Mouse (Mus musculus) forebrain, embryonic 11.5 days (tissue): Measurements from ENCODE around the gene Car10. TPM values are rescaled to one million over a fixed set of nuclear protein-coding genes. Genes with fewer than 3 reads are reported as not detected.
A peak's percentile ranks its signal among the peaks of the same experiment; 100 is the strongest.

Source experiments
- ATAC-seq: fragments of 200-750 bp; cut with Nextera tagmentation; replicated peaks from 2 replicates; pipeline ENCODE4 v1.8.0; 2017; ENCODE audit warnings: moderate TSS enrichment; ENCODE audit not compliant: low FRiP score
- DNase-seq: peaks from one replicate; pipeline ENCODE4 v3.0.0-alpha.2; 2017; ENCODE audit warnings: low spot score
- H3K27ac ChIP-seq: fragments of 300-500 bp; sonication (generic); 2 replicates; pipeline ENCODE4 v1.5.1; 2014; ENCODE audit warnings: low read depth, low read length
- H3K27me3 ChIP-seq: fragments of 300-500 bp; sonication (generic); 2 replicates; pipeline ENCODE4 v1.6.1; 2014; ENCODE audit warnings: mild to moderate bottlenecking, low read length, mixed read lengths; ENCODE audit not compliant: control insufficient read depth, insufficient read depth
- H3K36me3 ChIP-seq: fragments of 300-500 bp; sonication (generic); 2 replicates; pipeline ENCODE4 v1.6.1; 2014; ENCODE audit warnings: mild to moderate bottlenecking, low read length, moderate library complexity, mixed read lengths; ENCODE audit not compliant: control insufficient read depth, insufficient read depth
- H3K4me1 ChIP-seq: fragments of 300-500 bp; sonication (generic); replicated peaks from 2 replicates; pipeline ENCODE4 v1.6.1; 2014; ENCODE audit warnings: low read length, mixed read lengths; ENCODE audit not compliant: control insufficient read depth, insufficient read depth
- H3K4me2 ChIP-seq: fragments of 300-500 bp; sonication (generic); 2 replicates; pipeline ENCODE4 v1.6.1; 2014; ENCODE audit warnings: low read depth, mild to moderate bottlenecking, low read length, moderate library complexity, mixed read lengths; ENCODE audit not compliant: severe bottlenecking
- H3K4me3 ChIP-seq: fragments of 300-500 bp; sonication (generic); 2 replicates; pipeline ENCODE4 v1.5.1; 2014; ENCODE audit warnings: low read depth, low read length
- H3K9ac ChIP-seq: fragments of 300-500 bp; sonication (generic); 2 replicates; pipeline ENCODE4 v1.6.1; 2014; ENCODE audit warnings: low read length
- H3K9me3 ChIP-seq: fragments of 300-500 bp; sonication (generic); 2 replicates; pipeline ENCODE4 v1.6.1; 2016; ENCODE audit warnings: low read length, mixed read lengths; ENCODE audit not compliant: control insufficient read depth
- WGBS: fragments of 180-500 bp; shearing (Covaris S2); extraction: QIAGEN DNeasy Blood & Tissue Kit; methylation state at CpG from one replicate; pipeline ENCODE4 v1.1.7; 2014; 5-methylcytosine and 5-hydroxymethylcytosine counted together
- polyA plus RNA-seq: library from polyadenylated mRNA; unstranded; fragments of >200 nt; fragmentation: Nextera tagmentation; extraction: Ambion mirVana; gene quantifications from 2 replicates; pipeline ENCODE4 v1.2.1, GENCODE M21; 2014

Car10 gene
- polyA plus RNA-seq, 1 experiment from 2014 or later = 1.3 TPM

DNA sequence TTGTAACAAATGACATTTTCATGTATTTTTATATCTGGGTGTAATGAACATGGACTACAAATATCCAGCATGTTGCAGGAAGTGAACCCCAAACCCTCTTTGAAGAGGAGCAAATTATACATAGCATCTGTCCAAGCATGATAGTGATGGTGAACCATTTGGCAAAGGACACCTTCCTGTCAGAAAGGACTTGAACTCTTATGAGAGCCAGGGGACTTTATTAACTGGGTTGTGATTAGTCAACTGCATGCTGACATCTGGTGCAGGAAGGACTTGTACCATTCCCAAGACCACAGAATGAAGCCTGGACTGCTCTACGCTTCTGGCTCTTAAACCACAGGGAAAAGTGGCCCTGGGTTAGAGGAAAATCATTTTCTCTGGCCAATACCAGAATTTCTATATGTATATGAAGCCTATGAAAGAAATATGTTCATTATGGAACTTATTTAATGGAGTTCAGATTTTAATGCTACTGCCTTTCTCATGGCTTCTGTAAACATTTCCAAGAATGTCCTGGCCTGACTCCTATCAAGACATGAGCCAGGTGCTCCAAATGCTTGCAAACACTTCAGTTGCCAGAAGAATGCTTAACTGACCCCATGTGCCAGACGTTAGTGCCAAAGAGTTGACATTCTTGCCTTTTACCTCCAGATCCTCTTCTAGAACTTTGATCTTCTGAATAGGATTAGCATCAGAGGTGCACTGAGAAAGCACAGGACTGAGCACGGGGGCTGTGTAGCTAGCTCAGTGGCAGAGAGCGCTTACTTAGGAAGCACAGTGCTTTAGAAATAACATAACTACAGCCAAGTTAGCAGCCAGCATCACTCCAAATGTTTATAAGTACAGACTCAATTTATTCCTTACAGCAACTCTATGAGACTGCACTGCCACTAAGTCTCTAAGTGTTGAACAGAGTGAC is 337.4 kb downstream of the Car10 start:
- DNase-seq (no peak), ATAC-seq (no peak)
- H3K4me3 ChIP-seq = no peak overlapping the region
- H3K4me2 ChIP-seq = no peak overlapping the region
- no peaks in the 10 kb centered on the region for H3K4me1 ChIP-seq
- no peak overlapping the region for H3K9ac ChIP-seq
- H3K27ac ChIP-seq = no peak overlapping the region
- no peaks in the 10 kb centered on the region for H3K9me3 ChIP-seq
- WGBS = 65% methylated on average over 4 of the region's 4 CpGs
- H3K27me3 ChIP-seq = no peaks in the 10 kb centered on the region
- no peaks in the 10 kb centered on the region for H3K36me3 ChIP-seq

DNA sequence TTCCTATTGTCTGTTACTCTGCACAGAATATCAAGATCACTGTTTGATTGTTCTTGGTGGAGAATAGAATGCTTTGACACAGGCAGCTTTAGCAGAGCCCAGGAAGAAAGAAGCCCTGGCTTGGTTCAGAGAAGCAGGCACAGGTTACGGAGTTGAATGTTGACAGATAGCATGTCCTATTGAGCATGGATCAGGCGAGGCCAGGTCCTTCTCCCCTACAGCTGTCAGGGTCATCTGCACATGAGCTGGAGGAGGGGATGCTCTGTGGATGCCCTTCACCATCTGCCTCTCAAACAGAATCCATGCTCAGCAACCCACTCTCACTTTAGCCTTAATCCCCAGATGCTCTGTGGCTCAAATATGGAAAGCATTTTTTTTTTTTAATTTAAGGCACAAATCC is 339.1 kb downstream of the Car10 start:
- H3K4me3 ChIP-seq = no peak overlapping the region
- DNase-seq = no peak
- 55% methylated on average over 2 of the region's 2 CpGs for WGBS

DNA sequence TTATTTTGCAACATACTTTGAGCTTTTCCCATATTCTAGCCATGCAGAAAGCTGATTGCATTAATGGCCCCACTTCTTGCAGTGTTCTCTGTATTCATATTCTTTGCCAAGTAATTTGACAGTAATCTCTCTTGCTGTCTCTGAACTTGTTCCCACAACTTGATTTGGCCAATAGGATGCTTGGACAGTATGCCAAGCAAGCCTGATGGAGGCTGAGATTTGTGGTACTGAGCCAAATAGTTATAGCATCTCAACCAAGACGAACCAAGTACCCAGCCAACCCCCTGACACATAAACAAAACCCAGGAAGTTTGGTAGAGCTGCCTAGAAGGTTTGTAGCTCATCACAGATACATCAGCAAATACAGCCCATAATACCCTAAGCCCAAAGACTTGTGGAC is 342.6 kb downstream of the Car10 start:
- H3K9me3 ChIP-seq = no peaks in the 10 kb centered on the region

More for the DNA sequence above, 339.1 kb downstream of the Car10 start:
- Histone ChIP-seq H3K36me3 (no peaks in the 10 kb centered on the region), H3K27ac (no peak overlapping the region), H3K9me3 (no peaks in the 10 kb centered on the region), H3K9ac (no peak overlapping the region), H3K27me3 (no peaks in the 10 kb centered on the region), H3K4me1 (no peaks in the 10 kb centered on the region), H3K4me2 (no peak overlapping the region)
- ATAC-seq = no peak

DNA sequence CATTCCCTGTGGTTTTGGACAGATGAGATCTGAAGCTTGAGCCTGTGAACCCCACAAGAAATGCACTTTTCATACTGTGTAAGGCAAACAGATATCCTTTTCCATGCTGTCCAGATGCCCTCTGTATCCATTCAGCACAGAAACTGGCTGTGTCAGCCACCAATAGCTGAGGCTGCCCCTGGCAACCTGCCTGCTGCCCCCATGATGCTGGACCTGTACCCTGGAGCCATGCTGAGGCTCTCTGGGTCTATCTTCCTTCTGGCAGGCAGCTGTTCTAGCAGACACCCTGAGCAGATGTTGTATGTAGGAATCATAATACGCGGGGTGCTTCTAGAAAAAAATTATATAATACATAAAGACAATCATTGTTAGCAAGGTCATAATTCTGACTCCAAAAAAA is 345.9 kb downstream of the Car10 start:
- no peak for ATAC-seq

More for the DNA sequence above, 342.6 kb downstream of the Car10 start:
- Histone ChIP-seq H3K4me1 (no peaks in the 10 kb centered on the region), H3K27me3 (no peaks in the 10 kb centered on the region), H3K36me3 (no peaks in the 10 kb centered on the region), H3K9ac (no peak overlapping the region), H3K27ac (no peak overlapping the region), H3K4me3 (no peak overlapping the region), H3K4me2 (no peak overlapping the region)
- WGBS = 89% methylated on average over 1 of the region's 1 CpGs
- no peak for DNase-seq
- ATAC-seq = no peak

DNA sequence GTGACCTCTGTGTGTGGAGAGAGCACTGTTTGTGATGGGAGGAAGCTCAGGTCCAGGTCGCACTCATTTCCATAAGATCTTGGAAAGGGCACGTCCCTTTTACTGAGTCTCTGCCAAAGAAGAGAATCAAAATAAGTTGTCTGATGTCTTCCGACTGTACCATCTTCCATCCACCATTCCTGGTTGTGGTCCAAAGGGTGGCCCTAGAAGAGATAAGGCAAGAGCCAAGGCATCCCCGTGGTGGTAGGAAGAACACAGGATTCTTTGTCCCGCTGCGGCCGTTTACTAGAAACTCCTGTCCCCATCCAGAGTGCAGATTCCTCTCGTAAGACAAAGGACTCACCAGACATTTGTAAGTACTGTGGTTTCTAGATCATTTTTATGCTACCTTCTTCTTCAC is 346.9 kb downstream of the Car10 start:
- WGBS = 87% methylated on average over 8 of the region's 8 CpGs
- H3K4me1 ChIP-seq = no peaks in the 10 kb centered on the region
- H3K27me3 ChIP-seq = no peaks in the 10 kb centered on the region
- no peak for ATAC-seq
- no peak overlapping the region for H3K4me3 ChIP-seq
- no peak overlapping the region for H3K27ac ChIP-seq
- H3K9ac ChIP-seq = no peak overlapping the region
- H3K4me2 ChIP-seq = no peak overlapping the region
- no peak for DNase-seq
- no peaks in the 10 kb centered on the region for H3K9me3 ChIP-seq
- no peaks in the 10 kb centered on the region for H3K36me3 ChIP-seq

More for the DNA sequence above, 345.9 kb downstream of the Car10 start:
- H3K4me2 ChIP-seq = no peak overlapping the region
- no peaks in the 10 kb centered on the region for H3K4me1 ChIP-seq
- no peak overlapping the region for H3K9ac ChIP-seq
- 95% methylated on average over 2 of the region's 2 CpGs for WGBS
- H3K9me3 ChIP-seq = no peaks in the 10 kb centered on the region
- H3K27me3 ChIP-seq = no peaks in the 10 kb centered on the region
- no peaks in the 10 kb centered on the region for H3K36me3 ChIP-seq
- no peak overlapping the region for H3K27ac ChIP-seq
- H3K4me3 ChIP-seq = no peak overlapping the region
- no peak for DNase-seq

DNA sequence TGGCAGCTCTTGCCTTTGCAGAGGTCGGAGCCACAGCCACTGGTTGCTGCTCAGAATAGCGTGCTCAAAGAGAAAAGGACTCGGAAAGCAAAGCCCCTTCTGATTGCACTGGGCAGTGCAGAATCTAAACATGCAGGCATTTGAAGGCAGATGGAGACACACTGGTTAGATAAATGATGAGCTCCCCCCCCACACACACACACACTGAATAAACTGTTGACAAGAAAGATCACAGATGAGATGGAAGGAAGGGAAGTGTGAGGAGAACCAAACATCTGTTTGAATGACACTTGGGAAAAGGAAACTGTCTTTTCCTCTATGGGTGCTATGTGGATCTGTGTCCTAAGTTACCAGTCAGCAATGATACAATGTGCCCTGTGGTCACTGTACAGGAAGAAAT is 349.7 kb downstream of the Car10 start:
- no peaks in the 10 kb centered on the region for H3K4me1 ChIP-seq
- no peak for DNase-seq
- H3K27ac ChIP-seq = no peak overlapping the region
- no peak overlapping the region for H3K4me3 ChIP-seq
- H3K27me3 ChIP-seq = no peaks in the 10 kb centered on the region
- no peak overlapping the region for H3K4me2 ChIP-seq
- 64% methylated on average over 3 of the region's 3 CpGs for WGBS
- H3K9ac ChIP-seq = no peak overlapping the region
- no peaks in the 10 kb centered on the region for H3K36me3 ChIP-seq
- no peaks in the 10 kb centered on the region for H3K9me3 ChIP-seq
- no peak for ATAC-seq

DNA sequence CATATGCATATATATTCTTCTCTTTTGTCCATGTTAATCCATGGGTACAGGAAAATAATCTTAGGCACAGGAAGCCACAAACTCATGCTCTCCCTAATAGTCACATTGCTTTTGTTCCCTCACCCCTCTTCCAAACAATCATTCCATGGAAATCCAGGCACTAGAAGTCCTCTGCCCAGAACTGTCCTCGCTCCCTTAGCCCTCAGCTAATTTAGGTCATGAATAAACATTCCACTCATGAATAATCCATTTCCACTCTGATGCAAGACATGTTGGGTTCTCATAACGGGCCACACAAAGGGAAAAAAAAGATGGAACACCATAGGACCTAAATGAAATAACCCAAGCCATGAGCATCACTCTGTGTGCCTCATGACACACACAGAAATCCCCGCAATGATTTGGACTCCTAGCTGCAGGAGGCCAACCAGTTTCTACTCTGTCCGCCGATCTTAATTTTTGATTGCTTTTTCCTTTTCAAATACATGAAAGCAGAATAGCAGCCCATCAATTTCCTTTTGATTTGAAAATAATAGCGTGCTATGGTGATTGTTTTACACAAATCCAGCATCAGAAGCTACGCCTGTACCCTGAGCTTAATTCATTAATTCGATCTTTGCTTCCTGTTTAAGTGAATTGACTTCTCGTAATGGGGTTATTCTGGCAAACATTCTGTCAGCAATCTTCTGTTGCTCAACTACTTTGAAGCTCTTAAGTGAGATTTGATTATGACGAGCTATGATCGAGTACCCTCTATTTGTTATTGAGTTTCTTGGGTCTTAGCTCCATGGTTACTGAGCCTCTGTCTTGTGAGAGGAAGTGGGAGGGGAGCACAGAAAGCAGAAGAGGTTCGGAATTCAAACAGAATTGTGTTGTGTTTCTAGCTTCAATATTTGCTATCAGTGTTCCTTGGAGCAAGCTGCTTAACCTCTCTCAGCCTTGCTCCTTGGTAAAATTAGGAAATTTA is 350.7 kb downstream of the Car10 start:
- Histone ChIP-seq H3K4me2 (no peak overlapping the region), H3K27ac (no peak overlapping the region), H3K9me3 (no peaks in the 10 kb centered on the region), H3K36me3 (no peaks in the 10 kb centered on the region), H3K9ac (no peak overlapping the region), H3K4me3 (no peak overlapping the region), H3K27me3 (no peaks in the 10 kb centered on the region), H3K4me1 (no peaks in the 10 kb centered on the region)
- 74% methylated on average over 12 of the region's 12 CpGs for WGBS
- ATAC-seq = no peak
- DNase-seq = no peak

DNA sequence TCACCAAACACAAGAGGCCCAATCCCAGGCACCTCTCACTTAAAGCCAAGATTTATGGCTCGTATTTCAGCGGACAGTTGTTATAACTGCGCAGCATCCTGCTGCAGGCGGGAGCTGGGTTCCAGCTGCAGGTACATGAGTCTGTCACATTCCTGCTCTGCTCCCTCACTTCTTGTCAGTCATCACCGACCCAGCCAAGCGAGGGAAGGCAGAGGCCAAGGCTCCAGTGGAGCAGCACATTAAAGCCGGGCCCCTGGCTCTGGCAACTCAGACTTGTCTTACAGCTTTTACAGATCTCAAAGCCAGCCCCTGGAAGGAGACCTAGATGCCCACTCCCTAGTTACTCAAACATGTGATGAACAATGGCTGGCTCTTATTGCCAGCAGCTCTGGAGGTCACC is 352.7 kb downstream of the Car10 start:
- Histone ChIP-seq H3K27ac (no peak overlapping the region), H3K4me3 (no peak overlapping the region), H3K9ac (no peak overlapping the region), H3K4me1 (no peaks in the 10 kb centered on the region), H3K9me3 (no peaks in the 10 kb centered on the region), H3K27me3 (no peaks in the 10 kb centered on the region), H3K36me3 (no peaks in the 10 kb centered on the region), H3K4me2 (no peak overlapping the region)
- no peak for ATAC-seq
- DNase-seq = peak; percentile 50
- WGBS = 93% methylated on average over 7 of the region's 7 CpGs
